Mouse (Mus musculus) ovary, postnatal 10 days (tissue): ENCODE results near the gene Gm20388.

Source experiments
- DNase-seq: peaks from one replicate; pipeline ENCODE4 v3.0.0; 2022; ENCODE audit warnings: low spot score

Gm20388 gene

DNA sequence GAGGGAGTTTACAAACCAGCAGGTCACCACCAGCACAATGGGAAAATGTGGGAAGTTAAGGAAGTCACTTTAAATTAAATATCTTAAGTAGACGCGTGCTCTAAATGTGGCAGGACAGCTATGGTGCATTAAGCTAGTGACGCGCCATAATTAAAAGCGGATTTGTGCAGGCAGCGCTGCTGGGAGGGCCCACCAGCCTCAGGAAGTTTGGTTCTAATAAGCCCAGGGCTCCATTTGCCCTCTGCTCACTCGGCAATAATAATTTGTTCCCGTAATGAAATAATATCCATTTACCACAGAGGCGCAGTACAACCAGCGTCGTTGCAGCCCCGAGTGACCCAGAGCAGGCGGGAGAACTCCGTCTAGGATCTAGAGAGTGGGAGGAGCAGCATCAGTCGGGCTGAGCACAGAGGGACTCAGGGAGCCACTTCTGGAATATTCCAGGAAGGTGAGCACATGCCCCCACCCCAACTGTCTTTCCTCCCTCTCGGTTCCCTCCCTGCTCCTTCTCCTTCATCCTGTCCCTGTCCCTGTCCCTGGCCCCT lies 1040.1 kb downstream of the Gm20388 start:
- no peak for DNase-seq

DNA sequence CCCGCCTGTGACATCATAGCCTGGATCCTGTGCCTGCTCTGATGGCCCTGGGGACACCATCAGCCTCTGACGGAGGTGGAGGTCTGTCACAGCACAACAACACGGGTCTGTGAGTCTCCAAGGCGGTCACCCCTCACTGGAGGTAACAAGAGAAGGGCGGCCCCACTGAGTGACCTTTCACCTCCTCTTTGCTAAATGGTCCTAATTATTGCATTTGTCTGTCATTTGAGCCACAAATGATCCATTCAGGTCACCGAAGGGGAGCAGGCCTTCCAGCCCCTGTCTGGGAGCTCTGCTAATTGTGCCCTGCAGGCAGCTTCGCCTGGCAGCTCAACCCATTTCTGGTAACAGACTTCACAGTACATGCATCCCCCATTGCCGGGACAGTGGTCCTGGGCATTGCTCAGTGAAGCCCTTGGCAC lies 1048.8 kb downstream of the Gm20388 start:
- no peak for DNase-seq

DNA sequence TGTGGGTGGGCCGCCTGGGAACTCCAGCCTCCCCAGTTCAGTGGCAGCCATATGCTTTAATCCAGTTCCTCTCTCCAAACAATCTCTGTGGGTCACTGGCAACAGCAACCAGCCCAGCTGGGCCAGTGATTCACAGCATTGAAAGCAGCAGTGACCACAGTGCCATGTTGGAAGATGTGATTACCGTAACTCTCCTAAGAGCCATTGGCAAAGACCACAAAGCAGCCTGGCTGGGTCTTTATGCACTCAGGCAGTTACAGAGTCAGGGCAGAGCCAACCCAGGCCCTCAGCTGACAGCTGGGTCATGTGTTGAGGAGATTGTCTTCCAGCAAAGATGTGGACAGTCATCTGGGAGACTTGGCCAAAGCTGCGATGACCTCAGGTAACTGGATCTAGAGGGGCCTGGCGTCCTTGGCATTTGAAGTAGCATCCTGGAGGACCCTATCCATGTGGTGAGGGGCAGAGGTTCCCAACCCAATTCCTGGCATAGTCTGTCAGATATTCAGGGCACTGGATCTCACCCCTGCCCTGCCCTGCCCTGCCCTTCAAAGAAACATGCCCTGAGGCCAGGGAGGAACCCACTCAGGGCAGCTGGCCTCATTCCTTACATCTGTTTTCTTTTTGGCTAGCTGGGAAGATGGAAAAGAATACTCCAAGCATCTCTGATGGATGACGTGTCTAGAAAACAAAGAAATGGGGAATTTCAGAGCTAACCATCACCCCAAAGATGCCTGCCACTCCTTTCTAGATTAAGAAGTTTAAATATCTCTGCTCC lies 1052.2 kb downstream of the Gm20388 start:
- no peak for DNase-seq

DNA sequence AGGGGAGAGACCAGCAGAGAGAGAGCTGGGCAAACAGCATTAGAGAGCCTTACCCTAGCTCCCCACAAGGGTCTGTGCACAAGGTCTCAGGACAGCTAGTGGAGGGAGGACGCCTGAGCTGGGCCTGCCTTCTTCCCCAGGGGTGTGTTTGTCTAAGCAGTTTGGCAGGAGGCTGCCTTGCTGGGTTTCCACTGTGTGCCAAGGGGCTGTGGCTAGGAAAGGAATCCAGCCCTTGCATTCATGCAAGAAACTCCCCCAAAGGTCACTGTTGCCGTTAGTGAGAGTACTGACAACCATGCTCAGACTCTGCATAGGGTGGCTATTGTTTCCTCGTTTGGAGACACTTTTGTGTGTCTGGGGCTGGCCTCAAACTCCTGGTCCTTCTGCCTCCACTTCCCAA lies 1055.9 kb downstream of the Gm20388 start:
- DNase-seq = no peak

DNA sequence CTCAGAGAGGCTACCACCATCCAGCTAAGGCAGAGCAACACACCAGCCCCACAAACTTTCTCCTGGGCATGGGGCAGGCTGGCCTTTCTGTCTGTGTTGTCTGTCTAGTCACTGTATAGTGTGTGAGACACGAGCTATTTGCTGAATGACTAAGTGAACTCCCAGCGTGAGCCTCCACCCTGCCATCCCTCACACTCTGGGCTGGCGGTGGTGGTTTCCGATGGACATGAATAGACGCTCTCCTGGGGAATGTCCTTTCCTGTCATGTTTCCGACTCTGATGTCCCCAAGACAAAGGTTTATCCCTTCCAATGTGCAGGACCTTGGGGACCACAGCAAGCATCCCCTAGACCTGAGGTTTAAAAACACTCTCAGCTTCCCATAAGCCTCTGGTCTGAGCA lies 1057.7 kb downstream of the Gm20388 start:
- DNase-seq = no peak

DNA sequence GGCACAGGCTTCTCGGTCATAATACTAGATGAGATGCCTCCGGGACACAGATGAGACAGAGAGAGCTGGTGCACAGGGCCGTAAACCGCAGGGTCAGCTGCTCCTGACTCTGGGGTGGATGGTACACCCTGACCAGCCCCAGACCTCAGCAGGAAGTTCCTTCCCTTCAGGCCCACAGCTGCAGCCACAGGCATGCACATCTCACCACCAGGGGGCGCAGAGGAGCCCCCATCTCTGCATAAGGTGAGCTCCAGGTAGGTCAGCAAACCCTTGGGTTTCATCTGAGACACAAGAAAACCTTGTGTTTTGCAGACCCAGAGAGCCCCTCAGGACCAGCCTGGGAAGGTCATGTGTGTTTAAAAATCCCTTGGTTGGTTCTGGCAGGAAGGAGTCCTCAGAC lies 1059.7 kb downstream of the Gm20388 start:
- no peak for DNase-seq

DNA sequence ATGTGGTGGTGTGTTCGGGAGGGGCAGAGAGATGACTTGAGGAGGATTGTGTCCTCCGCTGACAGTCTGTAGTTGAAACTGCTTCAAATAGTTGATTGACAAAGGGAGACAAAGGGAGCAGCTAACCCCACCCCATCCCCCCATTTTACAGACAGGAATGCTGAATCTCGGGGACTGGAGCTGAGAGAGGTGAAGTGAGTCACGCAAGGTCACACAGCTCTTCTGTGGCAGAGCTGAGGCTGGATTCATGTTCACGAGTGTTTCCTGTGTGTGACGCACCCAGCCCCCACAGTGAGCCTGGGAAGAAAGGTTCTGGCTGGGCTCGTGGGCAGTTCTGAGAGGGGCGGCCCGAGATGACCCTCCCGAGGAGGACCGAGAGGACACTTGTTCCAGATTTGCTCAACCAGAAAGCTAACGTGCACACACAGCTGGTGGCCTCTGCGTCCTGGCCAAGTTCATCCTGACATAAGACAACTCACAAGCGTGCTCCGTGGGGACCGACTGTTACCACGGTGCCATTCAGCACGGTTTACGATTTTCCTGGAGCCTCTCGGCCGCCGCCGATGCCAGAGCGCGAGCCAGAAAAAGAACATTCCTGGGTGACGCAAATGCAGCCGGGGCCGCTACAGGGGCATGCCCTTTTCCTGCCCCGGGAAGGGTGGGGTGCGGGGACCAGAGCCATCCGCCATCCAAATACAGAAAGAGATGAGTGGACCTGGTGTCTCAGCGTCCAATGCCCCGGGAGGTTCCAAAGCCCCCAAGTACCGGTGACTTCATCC lies 1061.2 kb downstream of the Gm20388 start:
- DNase-seq = no peak

DNA sequence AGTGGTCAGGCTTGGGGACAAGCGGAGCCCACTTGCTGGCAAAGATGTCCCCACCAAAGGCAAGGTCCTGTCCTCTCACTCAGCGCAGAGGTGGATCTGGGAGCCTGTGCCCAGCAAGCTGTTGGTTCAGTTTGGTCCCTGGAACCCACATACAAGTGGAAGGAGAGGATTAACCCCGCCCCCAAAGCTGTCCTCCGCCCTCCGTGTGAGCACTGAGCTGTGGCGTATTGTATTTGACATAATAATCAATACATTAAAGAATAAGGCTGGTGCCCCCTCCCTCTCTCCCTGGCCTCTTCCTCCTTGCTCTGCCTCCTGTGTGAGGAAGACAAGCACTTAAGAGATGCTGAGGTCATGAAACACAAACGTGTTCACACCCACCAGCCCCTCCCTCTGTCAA lies 1062.4 kb downstream of the Gm20388 start:
- DNase-seq = no peak

DNA sequence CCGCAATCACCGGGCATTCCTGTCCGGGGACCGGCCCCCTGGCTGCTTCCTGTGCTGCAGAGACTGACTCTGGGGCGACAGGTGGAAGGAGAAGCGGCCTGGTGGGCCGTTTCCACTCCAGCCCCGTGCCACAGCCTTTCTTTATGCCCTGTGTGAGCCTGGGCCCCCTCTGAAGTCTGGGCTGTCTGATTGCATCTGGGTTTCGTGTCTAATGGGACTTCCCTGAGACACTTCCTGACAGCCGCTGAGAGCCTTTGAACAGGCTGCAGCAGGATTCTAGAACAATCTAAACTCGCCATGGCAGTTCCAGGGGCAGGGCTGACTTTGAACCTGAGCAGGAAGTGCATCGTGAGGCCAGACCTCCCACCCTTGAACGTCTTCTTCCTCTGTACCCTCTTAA lies 1066.5 kb downstream of the Gm20388 start:
- no peak for DNase-seq

DNA sequence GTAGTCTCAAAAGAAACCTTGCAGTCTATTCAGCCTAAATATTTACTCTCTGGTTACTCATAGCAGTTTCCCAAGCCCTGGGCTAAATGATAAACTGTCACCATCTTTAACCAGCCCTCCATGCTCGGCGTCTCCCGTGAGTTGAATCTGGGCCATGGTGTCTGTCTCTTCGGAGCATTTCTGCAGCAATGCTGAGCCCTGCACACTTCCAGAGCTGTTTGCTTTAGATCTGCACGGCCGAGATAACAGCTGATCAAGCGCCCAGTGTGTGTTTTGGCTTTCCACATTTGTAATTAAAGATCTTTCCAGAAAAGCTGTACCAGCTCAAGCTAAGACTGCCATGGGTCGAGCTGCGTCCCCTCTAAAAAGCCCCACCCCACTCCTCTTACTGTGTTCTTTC lies 1068.6 kb downstream of the Gm20388 start:
- DNase-seq = no peak

DNA sequence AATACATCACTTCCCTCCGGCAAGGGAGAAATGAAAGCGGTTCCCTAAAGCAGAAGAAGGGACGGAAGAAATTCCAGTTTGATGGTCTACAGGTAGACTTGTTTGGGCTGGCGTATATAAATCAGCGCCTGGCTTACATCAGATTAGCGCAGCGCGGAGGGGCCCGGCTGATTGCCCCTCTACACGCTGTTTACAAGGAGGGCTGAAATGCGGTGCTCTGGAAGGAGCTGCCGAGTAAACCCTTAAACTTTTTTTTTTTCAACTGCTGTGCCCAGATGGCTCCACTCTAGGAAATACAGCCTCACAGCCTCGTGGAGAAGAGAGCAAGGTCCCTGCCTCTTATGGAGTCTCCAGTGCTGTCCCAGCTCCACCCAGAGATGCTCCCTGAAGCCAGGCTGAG lies 1070.3 kb downstream of the Gm20388 start:
- no peak for DNase-seq

DNA sequence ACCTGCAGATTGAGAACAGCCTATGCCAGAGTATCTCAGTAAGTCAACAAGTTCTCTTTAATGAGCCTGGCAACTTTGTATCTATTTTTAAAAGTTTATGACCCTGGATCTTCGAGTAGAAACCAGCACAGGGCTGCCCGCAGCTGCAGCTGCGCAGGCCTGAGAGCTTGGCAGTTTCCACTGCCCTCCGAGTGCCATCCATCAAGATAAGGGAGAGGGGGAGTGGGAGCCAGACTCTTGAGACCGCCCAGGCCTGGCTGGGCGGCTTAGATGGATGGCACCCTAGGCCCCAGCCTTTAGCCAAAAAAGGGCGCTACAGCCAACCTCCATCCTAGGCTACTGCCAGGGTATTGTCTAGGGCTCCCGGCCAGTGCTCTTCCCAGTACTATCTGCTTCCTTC lies 1074.2 kb downstream of the Gm20388 start:
- DNase-seq = no peak

DNA sequence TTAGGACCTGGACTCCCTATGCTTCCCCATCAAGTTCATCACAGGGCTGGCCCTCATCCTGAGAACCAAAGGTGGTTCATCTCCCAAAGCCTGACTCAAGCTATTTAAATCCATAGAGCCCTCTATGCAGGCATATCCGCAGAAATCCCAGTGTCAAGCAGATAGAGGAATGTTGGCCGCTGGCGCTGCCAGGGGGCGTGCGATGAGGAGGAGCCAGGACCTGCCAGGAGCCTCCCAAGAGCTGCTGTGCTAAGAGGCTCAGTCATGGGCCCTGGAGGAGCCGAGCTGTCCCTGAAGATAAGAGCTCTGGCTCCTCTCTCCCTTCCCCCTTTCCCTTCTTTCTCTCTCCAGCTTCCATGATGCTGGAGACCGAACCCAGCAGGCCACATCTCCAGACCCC lies 1075.4 kb downstream of the Gm20388 start:
- DNase-seq = no peak

DNA sequence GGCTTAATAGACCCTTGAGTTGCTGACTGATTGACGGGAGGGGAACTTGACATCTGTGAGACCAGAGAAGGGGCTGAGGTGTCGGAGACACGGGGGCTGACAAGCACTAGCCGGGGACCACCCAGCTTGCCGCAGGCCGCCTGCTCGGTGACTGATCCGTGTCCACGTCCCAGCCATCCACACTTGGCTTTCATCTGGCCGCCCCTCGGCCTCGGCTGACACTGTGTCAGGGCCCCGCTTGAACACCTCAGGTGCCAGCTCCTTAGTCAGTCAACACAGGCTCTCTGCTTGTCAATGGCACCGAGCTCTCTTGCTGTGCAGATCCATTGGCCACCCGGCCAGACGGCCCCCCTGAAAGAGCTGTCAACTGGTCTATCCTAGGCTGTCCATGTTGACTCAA lies 1083.1 kb downstream of the Gm20388 start:
- no peak for DNase-seq

DNA sequence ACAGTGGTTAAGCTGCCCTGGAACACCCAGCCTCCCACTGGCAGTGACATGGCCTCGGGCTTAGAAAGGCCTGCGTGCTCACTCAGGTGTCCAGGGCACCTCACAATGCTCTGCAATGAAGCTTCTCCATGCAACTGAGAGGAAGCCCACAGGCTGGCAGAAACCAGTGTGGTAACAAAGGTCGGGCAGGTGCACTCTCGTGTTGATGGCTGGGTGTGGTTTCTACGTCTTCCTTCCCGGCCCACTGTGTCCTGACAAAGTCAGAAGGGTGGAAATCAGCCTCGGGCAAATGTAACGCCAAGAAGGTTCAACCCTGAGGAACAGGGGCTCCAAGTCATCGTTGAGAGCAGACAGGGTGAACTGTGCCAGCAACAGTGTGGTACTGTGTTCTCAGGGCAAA lies 1084.8 kb downstream of the Gm20388 start:
- no peak for DNase-seq

DNA sequence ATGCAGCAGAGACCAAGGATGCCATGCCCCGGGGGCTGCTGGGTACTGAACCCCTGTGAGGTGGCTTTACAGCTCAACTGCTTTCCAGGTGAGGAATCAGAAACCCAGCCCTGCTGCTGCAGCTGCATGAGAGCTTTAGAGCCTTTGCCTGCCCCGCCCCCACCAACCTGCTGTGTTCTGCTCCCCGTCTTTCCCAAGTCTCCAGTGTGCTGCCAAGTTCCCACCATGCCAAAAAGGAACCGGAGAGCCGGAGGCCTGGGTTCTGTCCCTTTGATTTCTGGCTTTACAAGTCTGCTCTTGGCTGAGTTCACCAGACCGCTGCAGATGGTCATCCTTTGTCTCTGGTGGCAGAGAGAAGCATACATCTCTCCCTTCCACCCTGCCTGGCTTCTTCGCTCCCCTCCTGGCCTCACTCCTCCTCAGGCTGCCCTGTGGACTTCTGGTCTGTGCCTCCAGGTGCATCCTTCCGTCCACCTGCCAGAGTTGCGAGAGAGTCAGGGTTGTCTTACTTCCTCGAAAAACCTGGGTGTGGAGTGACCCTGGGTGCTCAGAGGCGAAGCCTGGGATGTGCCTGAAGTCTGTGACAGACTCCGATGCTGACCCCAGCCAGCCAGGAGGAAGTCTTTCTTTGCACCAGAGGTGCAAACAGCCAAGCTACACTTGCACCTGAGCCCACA lies 1086.4 kb downstream of the Gm20388 start:
- no peak for DNase-seq

DNA sequence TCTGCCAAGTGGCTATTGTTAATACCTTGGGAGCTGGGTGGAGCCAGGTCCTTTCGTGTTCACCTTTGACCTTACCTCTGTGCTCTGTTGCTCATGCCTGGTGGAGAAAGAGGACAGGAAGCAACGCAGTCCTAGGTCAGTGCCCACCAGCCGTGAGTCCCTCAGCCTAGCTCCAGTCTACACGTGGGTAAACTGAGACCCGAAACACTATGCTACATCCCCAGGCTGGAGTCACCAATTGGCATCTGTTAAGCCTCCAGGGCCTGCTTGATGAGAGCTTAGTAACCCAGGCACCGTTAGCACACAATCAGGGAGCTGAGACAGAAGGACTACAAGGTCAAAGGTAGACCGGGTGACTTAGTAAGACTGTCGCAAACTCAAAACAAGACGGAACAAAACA lies 1087.3 kb downstream of the Gm20388 start:
- DNase-seq = no peak

DNA sequence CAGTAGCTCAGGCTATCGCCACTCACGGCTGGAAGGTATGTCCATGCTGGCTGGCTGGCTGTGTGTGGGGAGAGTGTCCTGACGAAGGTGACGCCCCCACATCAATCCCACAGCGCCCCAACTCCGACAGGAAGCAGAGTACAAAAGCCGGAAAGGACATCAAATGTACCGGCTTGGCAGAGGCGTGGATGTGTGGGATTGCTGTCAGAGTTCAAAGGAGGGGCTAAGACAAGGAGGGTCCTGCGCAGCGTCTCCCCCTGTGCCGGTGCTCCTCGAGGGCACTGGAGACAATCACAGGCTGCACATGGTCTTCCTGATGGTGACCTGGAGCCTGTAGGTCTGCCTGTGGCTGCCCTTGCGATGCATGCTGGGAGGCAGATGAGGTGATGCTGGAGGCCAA lies 1088.3 kb downstream of the Gm20388 start:
- DNase-seq = no peak

DNA sequence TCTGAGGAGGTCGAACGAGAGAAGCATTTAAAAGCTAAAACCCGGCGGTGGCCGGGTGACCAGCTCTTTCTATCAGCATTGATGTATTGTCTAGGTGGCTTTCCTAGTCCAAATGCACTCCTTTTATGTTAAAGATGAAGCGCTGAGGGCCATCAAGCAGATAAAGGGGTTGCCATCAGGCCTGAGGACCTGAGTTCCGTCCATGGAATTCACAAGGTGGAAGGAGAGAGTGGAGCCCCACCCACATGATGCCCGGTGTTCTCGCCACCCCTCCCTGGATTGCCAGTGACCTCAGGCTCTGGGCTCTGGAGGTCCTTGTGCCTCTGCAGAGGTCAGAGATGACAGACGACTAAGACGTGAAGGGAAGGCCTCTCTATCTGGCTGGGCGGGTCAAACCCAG lies 1091.3 kb downstream of the Gm20388 start:
- DNase-seq = no peak

DNA sequence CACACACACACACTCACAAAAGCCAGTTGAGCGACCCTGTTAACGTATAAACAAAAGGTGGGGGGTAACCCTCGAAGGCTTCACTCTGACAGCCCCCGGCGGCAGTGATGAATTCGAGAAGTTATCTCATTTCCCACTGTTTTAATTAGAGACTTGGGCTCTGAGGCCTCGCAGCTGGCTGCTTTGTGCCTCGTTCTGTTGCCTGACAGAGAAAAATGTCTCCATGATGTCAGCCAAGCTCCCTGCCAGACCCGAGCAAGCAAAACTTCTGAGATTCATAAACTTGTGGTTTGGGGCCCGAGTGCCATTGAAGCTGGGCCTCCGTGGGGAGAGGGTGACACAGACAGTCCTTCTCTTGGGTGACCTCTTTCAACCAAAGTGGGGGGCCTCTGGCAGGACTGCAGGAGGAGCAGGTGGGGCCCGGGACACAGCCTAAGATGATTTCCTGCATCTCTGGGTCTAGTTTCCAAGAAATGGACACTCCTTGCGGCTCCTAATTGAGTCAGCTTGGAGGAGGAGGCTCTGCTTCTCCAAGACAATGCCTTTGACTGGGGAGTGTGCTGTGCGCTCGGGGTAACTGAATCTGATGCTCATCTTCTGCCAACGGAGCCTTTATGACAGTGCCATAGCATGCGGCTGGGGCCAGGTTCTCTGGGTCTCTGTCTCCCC lies 1092.4 kb downstream of the Gm20388 start:
- DNase-seq = no peak

DNA sequence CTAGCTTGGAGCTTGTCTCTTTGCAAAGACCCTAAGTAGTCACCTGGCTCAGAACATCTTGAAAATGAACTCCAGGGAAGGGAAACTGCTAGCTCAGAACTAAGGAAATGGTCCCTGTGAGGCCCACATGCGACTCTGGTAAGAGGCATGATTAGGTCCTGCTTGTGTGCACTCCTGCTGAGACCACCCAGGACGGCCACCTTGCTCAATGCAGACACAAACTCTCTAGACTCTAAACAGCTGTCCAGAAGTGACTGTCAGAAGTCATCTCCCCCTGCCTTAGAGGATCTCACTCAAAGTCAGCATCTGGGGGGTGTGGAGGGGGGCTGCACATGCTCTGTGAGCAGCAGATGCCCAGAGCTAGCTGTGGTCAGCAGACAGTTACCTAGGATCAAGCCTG lies 1093.0 kb downstream of the Gm20388 start:
- DNase-seq = no peak

DNA sequence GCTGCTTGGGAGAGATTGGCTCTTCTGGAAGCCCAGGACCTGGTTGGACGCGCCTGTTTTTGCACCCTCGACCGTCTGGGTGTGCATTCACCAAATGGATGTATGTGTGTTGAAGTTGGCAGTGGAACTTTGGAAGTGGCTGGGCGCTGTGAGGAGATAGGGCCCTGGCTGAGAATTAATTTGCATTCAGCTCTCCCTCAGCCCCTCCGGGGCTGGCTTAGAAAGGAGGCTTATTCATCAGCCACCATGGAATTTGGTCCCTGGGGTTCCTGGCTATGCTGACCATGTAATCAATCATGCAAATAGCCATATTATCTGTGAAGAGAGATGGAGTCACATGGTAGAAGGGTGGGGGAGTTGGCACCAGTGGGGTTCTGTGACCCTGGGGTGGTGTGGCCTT lies 1102.7 kb downstream of the Gm20388 start:
- DNase-seq = no peak
